ENCODE assay signal across 17 mouse cellular contexts in genomic region chr11:108552997-108553622, GRCm38 (mm10).
DNase-seq lines count a peak whose midpoint lies in the region; ATAC-seq and TF ChIP-seq lines count a peak whose summit lies in the region.
"Had no signal": no experiment of that assay in that cellular context is flagged by ENCODE, and none has a peak within 500 bp of the region (broad histone marks: within the 10 kb centered on the region; RNA-seq: fewer than 3 reads in every experiment).

No protein-coding gene starts in this region.

- H3K4me1 ChIP-seq in forebrain, embryonic 12.5 days: peaks cover 5% of the 10 kb centered on the region
- no peaks in the 10 kb centered on the region for H3K4me1 ChIP-seq in forebrain, embryonic 16.5 days (replicated peaks; ENCODE audit: control insufficient read depth, insufficient read depth, low read length)
- no peaks in the 10 kb centered on the region for H3K4me1 ChIP-seq in lung, postnatal 0 days (ENCODE audit: insufficient read depth, low read depth, low read length)
- H3K4me1 ChIP-seq in midbrain, embryonic 11.5 days (ENCODE audit: control insufficient read depth, insufficient read depth, low read length): no peaks in the 10 kb centered on the region; the same call in 1 of the 2 replicates
- H3K4me1 ChIP-seq: liver, embryonic 13.5 days had no signal

- no peaks in the 10 kb centered on the region for H3K9me3 ChIP-seq in forebrain, embryonic 12.5 days
- H3K9me3 ChIP-seq in forebrain, embryonic 16.5 days (ENCODE audit: control insufficient read depth, low read length): no peaks in the 10 kb centered on the region
- no peaks in the 10 kb centered on the region for H3K9me3 ChIP-seq in lung, postnatal 0 days (ENCODE audit: low read length)
- H3K9me3 ChIP-seq in midbrain, embryonic 11.5 days (ENCODE audit: control insufficient read depth, low read length): no peaks in the 10 kb centered on the region
- H3K9me3 ChIP-seq: liver, embryonic 13.5 days had no signal

- H3K36me3 ChIP-seq in forebrain, embryonic 12.5 days (replicated peaks): no peaks in the 10 kb centered on the region
- no peaks in the 10 kb centered on the region for H3K36me3 ChIP-seq in forebrain, embryonic 16.5 days (ENCODE audit: control insufficient read depth, insufficient read depth)
- H3K36me3 ChIP-seq in lung, postnatal 0 days (ENCODE audit: insufficient read depth, low read length): no peaks in the 10 kb centered on the region
- H3K36me3 ChIP-seq in midbrain, embryonic 11.5 days (ENCODE audit: control insufficient read depth, insufficient read depth, low read length): no peaks in the 10 kb centered on the region
- H3K36me3 ChIP-seq: liver, embryonic 13.5 days had no signal

- H3K27ac ChIP-seq in forebrain, embryonic 12.5 days: peak overlapping the region; percentile 42; the same call in 1 of the 2 replicates
- H3K27ac ChIP-seq in forebrain, embryonic 16.5 days (ENCODE audit: low read length): no peak overlapping the region
- H3K27ac ChIP-seq in lung, postnatal 0 days (ENCODE audit: low read length): no peak overlapping the region
- no peak overlapping the region; the same call in 1 of the 2 replicates for H3K27ac ChIP-seq in midbrain, embryonic 11.5 days (ENCODE audit: low read depth, low read length)
- H3K27ac ChIP-seq: layer of hippocampus, adult 2 months; liver, embryonic 13.5 days had no signal

- H3K4me2 ChIP-seq in forebrain, embryonic 12.5 days: no peak overlapping the region
- H3K4me2 ChIP-seq in forebrain, embryonic 16.5 days (ENCODE audit: low read length): no peak overlapping the region
- H3K4me2 ChIP-seq in lung, postnatal 0 days (replicated peaks; ENCODE audit: low read depth, low read length): no peak overlapping the region
- H3K4me2 ChIP-seq in midbrain, embryonic 11.5 days: no peak overlapping the region
- H3K4me2 ChIP-seq: heart, embryonic 11.5 days; liver, embryonic 13.5 days had no signal

- H3K27me3 ChIP-seq in forebrain, embryonic 12.5 days: no peaks in the 10 kb centered on the region
- H3K27me3 ChIP-seq in forebrain, embryonic 16.5 days (replicated peaks; ENCODE audit: control insufficient read depth, insufficient read depth, low read length): no peaks in the 10 kb centered on the region
- H3K27me3 ChIP-seq in lung, postnatal 0 days (replicated peaks; ENCODE audit: insufficient read depth, low read length): no peaks in the 10 kb centered on the region
- no peaks in the 10 kb centered on the region for H3K27me3 ChIP-seq in midbrain, embryonic 11.5 days (ENCODE audit: control insufficient read depth, insufficient read depth, low read length)
- H3K27me3 ChIP-seq: liver, embryonic 13.5 days had no signal

- 12% methylated on average over 4 of the region's 4 CpGs for WGBS in forebrain, embryonic 12.5 days
- 18% methylated on average over 4 of the region's 4 CpGs for WGBS in forebrain, embryonic 16.5 days
- 21% methylated on average over 4 of the region's 4 CpGs for WGBS in lung, postnatal 0 days
- WGBS in midbrain, embryonic 11.5 days: 9% methylated on average over 4 of the region's 4 CpGs

- H3K9ac ChIP-seq in forebrain, embryonic 12.5 days: no peak overlapping the region
- no peak overlapping the region for H3K9ac ChIP-seq in forebrain, embryonic 16.5 days (replicated peaks; ENCODE audit: low read depth, low read length)
- H3K9ac ChIP-seq in lung, postnatal 0 days (replicated peaks; ENCODE audit: low read depth): no peak overlapping the region
- no peak overlapping the region for H3K9ac ChIP-seq in midbrain, embryonic 11.5 days (ENCODE audit: low read length)
- H3K9ac ChIP-seq: liver, embryonic 13.5 days had no signal

- DNase-seq in lung, postnatal 0 days (ENCODE audit: low spot score): peak; percentile 4
- DNase-seq in lung, postnatal 25 days (ENCODE audit: low spot score): no peak
- peak; percentile 37 for DNase-seq in hindlimb bud, embryonic 11.5 days (ENCODE audit: extremely low spot score, low read depth, low spot score)
- no peak for DNase-seq in midbrain, embryonic 11.5 days (ENCODE audit: low spot score, missing footprints)
- DNase-seq in heart, adult 9 months (ENCODE audit: low spot score in 2 of 2): no peak
- DNase-seq in spleen, postnatal 36 days (ENCODE audit: low spot score in 2 of 2): no peak
- DNase-seq: cerebellum, adult 11-12 months; gastrocnemius, postnatal 14 days; heart, postnatal 36 days; kidney, adult 2 months; liver, embryonic 13.5 days had no signal

- ATAC-seq in forebrain, embryonic 12.5 days (ENCODE audit: low FRiP score): no peak
- ATAC-seq in forebrain, embryonic 16.5 days: no peak
- ATAC-seq in lung, postnatal 0 days: no peak
- no peak for ATAC-seq in midbrain, embryonic 11.5 days (ENCODE audit: low FRiP score)
- ATAC-seq: forebrain, embryonic 14.5 days had no signal

- no peak for TF ChIP-seq EP300 in lung, postnatal 0 days (IDR thresholded peaks at IDR 0.05)

- H3K4me3 ChIP-seq in forebrain, embryonic 12.5 days (replicated peaks): no peak overlapping the region
- H3K4me3 ChIP-seq in forebrain, embryonic 16.5 days (replicated peaks; ENCODE audit: low read length): no peak overlapping the region
- no peak overlapping the region for H3K4me3 ChIP-seq in lung, postnatal 0 days (ENCODE audit: low read depth, low read length)
- H3K4me3 ChIP-seq in midbrain, embryonic 11.5 days (ENCODE audit: low read depth, low read length): no peak overlapping the region
- H3K4me3 ChIP-seq: layer of hippocampus, adult 2 months; liver, embryonic 13.5 days; myocyte had no signal

- TF ChIP-seq CTCF in lung, postnatal 0 days (IDR thresholded peaks at IDR 0.05): no peak

Comparison
In these comparisons a context has a peak if more than half of its experiments do, and no peak if none do; other contexts are left out.
1. DNase-seq: peak in lung, postnatal 0 days (single experiment) and hindlimb bud, embryonic 11.5 days (single experiment); none in lung, postnatal 25 days (single experiment), midbrain, embryonic 11.5 days (single experiment), heart, adult 9 months (0 of 2) and spleen, postnatal 36 days (0 of 2).